Mouse (Mus musculus) CH12.LX (cell line): ENCODE results near the gene Lmod3. TPM values are rescaled to one million over a fixed set of nuclear protein-coding genes. Genes with fewer than 3 reads are reported as not detected.

ENCODE experiments used
- DNase-seq: peaks from one replicate; pipeline ENCODE4 v3.0.0-alpha.2; 2013; ENCODE audit errors: extremely low read depth
- H3K27ac ChIP-seq: 2 replicates; pipeline ENCODE4 v1.5.1; 2012; ENCODE audit warnings: low read depth, mild to moderate bottlenecking, control low read depth, moderate library complexity; ENCODE audit not compliant: insufficient read depth
- H3K27me3 ChIP-seq: replicated peaks from 2 replicates; pipeline ENCODE3; 2012; ENCODE audit warnings: inconsistent platforms
- H3K36me3 ChIP-seq, 2 experiments: replicated peaks in 1 of 2; 2 replicates each; pipeline versions ENCODE3 to v1.6.1; 2012; ENCODE audit warnings: inconsistent platforms in 1 of 2, low read length in 1 of 2, mild to moderate bottlenecking in 1 of 2, mixed read lengths in 1 of 2, moderate library complexity in 1 of 2; ENCODE audit not compliant: control insufficient read depth in 1 of 2, insufficient read depth in 1 of 2
- H3K4me1 ChIP-seq, 2 experiments: 2 replicates each; pipeline ENCODE4 v1.6.1; 2012; ENCODE audit warnings: inconsistent platforms in 1 of 2, moderate library complexity in 1 of 2; ENCODE audit not compliant: insufficient read depth in 2 of 2, control insufficient read depth in 1 of 2
- H3K4me2 ChIP-seq: 2 replicates; pipeline ENCODE4 v1.6.1; 2012; ENCODE audit warnings: low read depth, mild to moderate bottlenecking, control low read depth; ENCODE audit not compliant: poor library complexity, insufficient read depth, severe bottlenecking
- H3K4me3 ChIP-seq, 3 experiments: fragments of 150-350 bp in 1 of 3; sonication (generic) in 1 of 3; replicated peaks in 1 of 3; 2 replicates each; pipeline versions ENCODE3 to v1.5.1; 2011 to 2012; ENCODE audit warnings: low read depth in 2 of 3, low read length in 2 of 3, mild to moderate bottlenecking in 2 of 3, moderate library complexity in 2 of 3, control low read depth in 1 of 3, improper control_type of control experiment in 1 of 3, inconsistent platforms in 1 of 3, mixed read lengths in 1 of 3; ENCODE audit not compliant: poor library complexity in 1 of 3
- H3K79me2 ChIP-seq: replicated peaks from 2 replicates; pipeline ENCODE4 v1.6.1; 2012; ENCODE audit warnings: mild to moderate bottlenecking, moderate library complexity; ENCODE audit not compliant: control insufficient read depth, poor library complexity, insufficient read depth, severe bottlenecking; ENCODE audit errors: extremely low read depth
- H3K9ac ChIP-seq: 2 replicates; pipeline ENCODE4 v1.6.1; 2012; ENCODE audit warnings: low read depth, mild to moderate bottlenecking, control low read depth, moderate library complexity; ENCODE audit not compliant: insufficient read depth
- H3K9me3 ChIP-seq: replicated peaks from 2 replicates; pipeline ENCODE3; 2012; ENCODE audit warnings: low read length, inconsistent platforms, mixed read lengths
- CHD1 ChIP-seq: IDR thresholded peaks from 2 replicates; pipeline ENCODE4 v1.6.1; 2012; ENCODE audit warnings: low read depth, low read length, improper control_type of control experiment, inconsistent platforms
- CHD2 ChIP-seq: IDR thresholded peaks from 2 replicates; pipeline ENCODE4 v1.6.1; 2011; ENCODE audit warnings: low read length, improper control_type of control experiment
- E2F4 ChIP-seq: IDR thresholded peaks from 2 replicates; pipeline ENCODE4 v1.6.1; 2011; ENCODE audit warnings: low read depth, low read length, improper control_type of control experiment; ENCODE audit not compliant: insufficient replicate concordance
- GABPA ChIP-seq: IDR thresholded peaks from 2 replicates; pipeline ENCODE4 v1.6.1; 2012; ENCODE audit warnings: low read depth, low read length, improper control_type of control experiment, inconsistent platforms; ENCODE audit not compliant: insufficient replicate concordance
- JUND ChIP-seq: conservative IDR thresholded peaks from 2 replicates; pipeline ENCODE4 v1.6.1; 2011; ENCODE audit warnings: low read depth, low read length, improper control_type of control experiment
- MAX ChIP-seq: IDR thresholded peaks from 2 replicates; pipeline ENCODE4 v1.6.1; 2011; ENCODE audit warnings: low read length, improper control_type of control experiment
- MXI1 ChIP-seq: IDR thresholded peaks from 2 replicates; pipeline ENCODE4 v1.6.1; 2011; ENCODE audit warnings: mild to moderate bottlenecking, low read depth, low read length, improper control_type of control experiment
- MYC ChIP-seq: IDR thresholded peaks from 2 replicates; pipeline ENCODE4 v1.6.1; 2011; ENCODE audit warnings: low read depth, mild to moderate bottlenecking, improper control_type of control experiment, low read length
- PAX5 ChIP-seq: IDR thresholded peaks from 2 replicates; pipeline ENCODE4 v1.6.1; 2012; ENCODE audit warnings: low read length, inconsistent platforms, mixed read lengths
- SIN3A ChIP-seq: IDR thresholded peaks from 2 replicates; pipeline ENCODE4 v1.6.1; 2012; ENCODE audit warnings: low read length, improper control_type of control experiment, inconsistent platforms
- SMC3 ChIP-seq: IDR thresholded peaks from 2 replicates; pipeline ENCODE4 v1.6.1; 2011; ENCODE audit warnings: low read depth, low read length, improper control_type of control experiment
- TBP ChIP-seq: conservative IDR thresholded peaks from 2 replicates; pipeline ENCODE4 v1.6.1; 2011; ENCODE audit warnings: low read depth, low read length, improper control_type of control experiment
- UBTF ChIP-seq: IDR thresholded peaks from 2 replicates; pipeline ENCODE4 v1.6.1; 2012; ENCODE audit warnings: low read depth, mild to moderate bottlenecking, inconsistent platforms, low read length, improper control_type of control experiment, moderate library complexity
- USF2 ChIP-seq: conservative IDR thresholded peaks from 2 replicates; pipeline ENCODE4 v1.6.1; 2011; ENCODE audit warnings: low read depth, low read length, improper control_type of control experiment
- ZC3H11A ChIP-seq: IDR thresholded peaks from 2 replicates; pipeline ENCODE4 v1.6.1; 2012; ENCODE audit warnings: low read depth, mild to moderate bottlenecking, inconsistent platforms, low read length, improper control_type of control experiment
- ZNF384 ChIP-seq: IDR thresholded peaks from 2 replicates; pipeline ENCODE4 v1.6.1; 2012; ENCODE audit warnings: low read depth, low read length, improper control_type of control experiment, inconsistent platforms
- dilution Hi-C: fragments of 300-500 bp; cut with MboI; formaldehyde crosslinking; loops from 2 replicates; pipeline ENCODE4 v1.14.3; 2020; ENCODE audit warnings: low sequenced_read_pairs; ENCODE audit not compliant: extremely low pct_unique_long_range_greater_than_20kb, extremely low pct_ligation_motif_present
- in situ Hi-C: fragments of 300-500 bp; cut with MboI; formaldehyde crosslinking; loops from 3 replicates; pipeline ENCODE4 v1.14.3; 2019; ENCODE audit warnings: low sequenced_read_pairs, low pct_ligation_motif_present, low pct_unique_long_range_greater_than_20kb, mixed read lengths
- polyA plus RNA-seq: library from polyadenylated mRNA; unstranded; fragments of >175 nt; gene quantifications from 2 replicates; pipeline ENCODE4 v1.2.1, GENCODE M21; 2012; ENCODE audit warnings: low read depth; ENCODE audit not compliant: insufficient read length
- total RNA-seq, 2 experiments: library from RNA; depleted of rRNA; stranded (reverse); fragments of 300-350 nt in 1 of 2; fragments of >200 nt in 1 of 2; gene quantifications; 2 replicates each; pipeline ENCODE4 v1.2.3; 2012 to 2014

The Lmod3 gene
- total and polyA plus RNA-seq, 3 experiments = not detected

DNA sequence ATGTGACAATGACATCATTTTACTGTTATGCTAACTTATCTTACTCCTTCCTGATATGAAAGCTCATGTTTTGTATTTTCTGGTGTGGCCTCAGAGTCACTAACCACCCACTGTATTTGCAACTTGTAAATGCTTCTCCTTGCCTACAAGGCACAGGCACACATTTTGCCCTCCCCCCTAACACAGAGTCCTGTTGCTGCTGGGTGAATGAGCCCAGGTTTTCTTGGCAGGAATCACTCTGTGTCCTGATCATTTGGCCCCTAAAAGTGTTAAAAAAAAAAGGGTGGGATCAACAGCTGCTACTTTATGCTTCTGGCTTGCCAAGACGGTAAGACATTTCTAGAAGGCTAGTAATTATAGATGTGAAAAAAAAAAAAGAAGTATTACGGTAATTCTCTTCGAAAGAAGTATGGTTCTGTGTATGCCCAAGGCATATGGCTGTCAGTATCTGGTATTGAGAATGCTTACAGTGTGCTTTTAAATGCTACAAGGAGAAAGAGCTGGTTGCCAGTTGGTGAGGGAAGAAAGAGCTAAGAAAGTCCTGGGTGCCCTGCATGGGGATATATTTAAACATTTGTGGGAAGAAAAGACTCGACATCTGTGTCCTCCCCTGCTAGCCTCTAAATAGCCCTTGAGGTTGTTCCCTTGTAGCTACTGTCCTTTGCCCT, 36.3 kb downstream of the Lmod3 start:
- Histone ChIP-seq H3K9me3 (peaks cover 8% of the 10 kb centered on the region), H3K79me2 (peaks cover 58% of the 10 kb centered on the region), H3K36me3 (peaks cover 11 to 59% of the 10 kb centered on the region in 2 experiments), H3K4me1 (peaks cover 7 to 64% of the 10 kb centered on the region in 2 experiments; a peak in 3 of 4 replicates), H3K27ac (no peak overlapping the region), H3K27me3 (no peaks in the 10 kb centered on the region), H3K4me3 (no peak overlapping the region), H3K4me2 (no peak overlapping the region), H3K9ac (no peak overlapping the region)
- dilution Hi-C loops (no loop called here), in situ Hi-C loops (loop anchor here (25.0 kb wide), 1 partner anchor 621 kb away; no protein-coding TSS in a partner anchor)
- TF ChIP-seq GABPA = no peak
- TF ChIP-seq USF2 = no peak
- no peak for TF ChIP-seq ZC3H11A
- no peak for TF ChIP-seq E2F4
- no peak for TF ChIP-seq CHD1
- no peak for TF ChIP-seq CHD2
- TF ChIP-seq SIN3A = no peak
- no peak for TF ChIP-seq SMC3
- TF ChIP-seq PAX5 = no peak
- TF ChIP-seq UBTF = no peak
- no peak for TF ChIP-seq MYC
- TF ChIP-seq ZNF384 = no peak
- TF ChIP-seq JUND = no peak
- DNase-seq = no peak

DNA sequence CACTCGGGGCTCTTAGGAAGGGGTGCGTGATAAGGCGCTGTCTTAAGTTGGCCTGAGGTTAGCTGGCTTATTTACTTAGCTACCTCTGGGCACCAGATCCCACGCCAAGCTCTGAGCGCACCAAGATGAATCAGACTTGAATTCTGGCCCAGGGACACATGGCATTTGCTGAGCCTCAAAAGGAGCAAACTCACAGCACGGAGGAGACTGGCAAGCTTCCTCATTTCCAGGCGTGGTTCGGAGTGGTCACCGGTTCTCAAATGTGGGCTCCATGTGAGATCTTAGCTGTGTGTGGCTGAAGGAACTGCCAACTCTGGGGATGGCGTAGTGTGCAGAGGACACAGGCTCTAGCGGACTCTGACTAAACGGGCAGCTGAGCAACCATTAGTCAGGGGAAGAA, 40.6 kb downstream of the Lmod3 start:
- Histone ChIP-seq H3K4me1 (peaks cover 9 to 75% of the 10 kb centered on the region in 2 experiments), H3K36me3 (peaks cover 11 to 32% of the 10 kb centered on the region in 2 experiments), H3K9me3 (peaks cover 8% of the 10 kb centered on the region), H3K79me2 (peaks cover 37% of the 10 kb centered on the region), H3K27ac (no peak overlapping the region), H3K27me3 (no peaks in the 10 kb centered on the region), H3K4me3 (peak overlapping the region; percentile 88 to 97 (median 91)), H3K4me2 (peak overlapping the region; percentile 62), H3K9ac (peak overlapping the region; percentile 89)
- in situ Hi-C loops = loop anchor here (25.0 kb wide), 1 partner anchor 625 kb away; no protein-coding TSS in a partner anchor
- no peak for TF ChIP-seq TBP
- TF ChIP-seq MYC = peak; percentile 49; the same call in 1 of the 2 replicates
- TF ChIP-seq CHD1 = peak; percentile 92
- peak; percentile 63 for TF ChIP-seq MXI1
- 0 out of 2 replicates have a peak, but pooled peaks have one; percentile 48 for TF ChIP-seq MAX
- no peak for TF ChIP-seq SMC3
- dilution Hi-C loops = no loop called here
- no peak for DNase-seq
